Mouse (Mus musculus) neutrophil, adult 5-6 weeks (primary cell): ENCODE data around the gene Ctrc. TPM values are rescaled to one million over a fixed set of nuclear protein-coding genes. Genes with fewer than 3 reads are reported as not detected.
A peak's percentile ranks its signal among the peaks of the same experiment; 100 is the strongest.

Experiments used
- ATAC-seq: fragments of 151-379, 151-347 bp; 2 replicates; pipeline ENCODE4 v1.8.0; 2017; ENCODE audit warnings: mild to moderate bottlenecking, moderate TSS enrichment; ENCODE audit not compliant: insufficient number of reproducible peaks, poor library complexity, low FRiP score, severe bottlenecking; ENCODE audit errors: extremely low read depth
- total RNA-seq: library from RNA; stranded (forward); fragments of 200-1000 nt; gene quantifications from 2 replicates; pipeline ENCODE4 v1.2.3, GENCODE M21; 2017

Ctrc gene
- total RNA-seq, 1 experiment from 2014 or later: not detected

DNA sequence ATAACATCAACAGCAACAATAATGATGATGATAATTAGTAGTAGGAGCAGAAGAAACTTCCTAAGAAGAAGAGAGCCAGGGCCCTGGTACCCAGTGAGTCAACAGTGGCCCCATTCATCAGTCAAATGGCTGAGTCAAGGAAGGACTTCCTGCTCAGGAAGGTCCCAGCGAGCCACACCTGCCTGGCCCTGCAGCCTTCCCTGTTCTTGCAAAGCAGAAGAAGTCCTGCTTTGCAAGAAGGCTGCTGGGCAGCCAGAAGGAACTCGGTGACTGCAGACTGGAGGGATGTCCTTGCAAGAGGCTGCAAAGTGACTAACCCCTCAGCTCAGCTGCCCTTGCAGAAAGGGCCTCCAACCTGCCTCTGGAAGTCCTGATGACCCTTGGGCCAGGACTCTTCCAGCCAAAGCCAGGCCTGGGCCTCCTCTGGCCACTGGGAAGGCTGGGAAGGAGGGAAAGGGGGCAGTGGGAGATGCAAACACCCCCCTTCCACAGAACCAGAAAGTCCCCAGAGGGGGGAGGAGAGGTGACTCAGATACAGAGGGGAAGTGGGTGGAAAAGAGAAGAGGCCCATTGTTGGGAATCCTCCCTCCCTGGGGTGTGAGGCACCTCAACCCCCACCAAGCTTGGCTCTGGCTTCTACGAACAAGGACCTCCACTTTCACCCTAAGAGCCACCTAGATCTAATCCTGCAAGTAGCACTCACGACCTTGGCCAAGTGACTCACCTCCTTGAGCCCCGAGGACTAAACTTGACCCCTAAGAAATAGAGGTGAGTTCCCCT is 23.5 kb upstream of the Ctrc start:
- ATAC-seq: no peak; the same call in 1 of the 2 replicates

GRCm38 (mm10) chr4:141868051-141868450 is 21.9 kb upstream of the Ctrc start:
- ATAC-seq: no peak

GRCm38 (mm10) chr4:141867498-141867897 is 21.3 kb upstream of the Ctrc start:
- no peak for ATAC-seq

GRCm38 (mm10) chr4:141866933-141867490 is 20.9 kb upstream of the Ctrc start:
- ATAC-seq: no peak

DNA sequence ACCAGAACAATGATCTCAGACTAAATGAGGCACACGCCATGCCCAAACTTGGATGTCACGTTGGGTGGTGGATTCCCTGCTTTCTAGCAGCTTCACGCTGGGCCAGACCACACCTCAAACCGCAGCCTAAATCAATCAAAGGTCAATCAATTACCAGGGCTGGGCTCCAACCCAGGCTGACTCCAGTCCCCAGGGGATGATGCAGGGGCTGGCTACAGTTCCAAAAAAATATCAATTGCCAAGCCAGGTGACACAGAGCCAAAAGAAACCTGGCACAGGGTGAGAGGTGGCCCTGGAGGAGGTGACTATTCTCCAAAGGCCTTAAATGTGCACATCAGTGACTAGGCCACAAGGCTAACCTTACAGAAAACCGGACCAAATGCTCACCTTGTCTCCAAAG is 19.4 kb upstream of the Ctrc start:
- ATAC-seq: no peak

- ATAC-seq: no peak
Measured at GRCm38 (mm10) chr4:141865006-141865405, 18.8 kb upstream of the Ctrc start.

- ATAC-seq: no peak
Measured at GRCm38 (mm10) chr4:141864506-141864905, 18.3 kb upstream of the Ctrc start.

DNA sequence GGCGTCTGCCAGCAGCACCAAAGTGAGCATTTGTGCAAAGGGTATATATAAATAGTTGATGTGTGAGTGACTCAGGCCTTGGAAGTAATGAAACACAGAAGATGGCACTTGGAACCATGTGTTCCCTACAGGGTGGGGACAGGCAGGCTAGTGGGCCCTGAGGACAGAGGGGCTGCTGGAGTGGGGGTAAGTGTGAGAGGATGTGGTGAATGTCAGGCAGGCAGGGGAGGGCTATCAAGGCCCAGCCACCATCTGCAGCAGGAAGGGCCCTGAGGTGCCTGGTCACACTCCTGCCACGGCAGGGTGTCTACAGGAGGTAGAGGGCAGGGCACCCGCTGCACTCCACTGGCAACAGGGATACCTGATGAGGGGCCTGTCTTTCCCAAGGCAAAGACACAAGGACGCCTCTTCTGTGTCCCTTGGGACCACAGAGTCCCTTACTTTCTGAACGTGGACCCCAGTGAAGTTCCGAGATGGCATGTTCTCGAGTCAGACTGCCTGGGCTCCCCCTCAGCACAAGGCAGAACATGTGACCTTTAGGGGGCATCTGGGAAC is 17.6 kb upstream of the Ctrc start:
- ATAC-seq: no peak

DNA sequence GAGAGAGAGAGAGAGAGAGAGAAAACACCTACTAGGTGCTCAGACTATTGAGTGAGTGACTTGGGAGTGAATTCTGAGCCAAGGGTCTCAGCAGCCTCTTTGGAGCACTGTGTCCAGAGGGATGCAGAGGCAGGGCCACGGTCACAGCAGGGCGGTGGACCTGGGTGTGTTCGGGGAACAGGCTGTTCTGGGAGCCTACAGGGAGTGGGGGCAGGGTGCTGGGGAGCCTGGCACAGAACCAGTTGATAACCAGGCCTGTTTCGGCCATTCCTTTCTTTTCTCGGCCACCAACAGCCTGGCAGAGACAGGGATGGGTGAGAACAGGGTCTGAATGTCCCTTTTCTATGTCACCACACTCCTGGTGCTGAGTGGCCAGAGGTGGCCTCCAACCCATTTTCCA is 16.7 kb upstream of the Ctrc start:
- no peak for ATAC-seq

DNA sequence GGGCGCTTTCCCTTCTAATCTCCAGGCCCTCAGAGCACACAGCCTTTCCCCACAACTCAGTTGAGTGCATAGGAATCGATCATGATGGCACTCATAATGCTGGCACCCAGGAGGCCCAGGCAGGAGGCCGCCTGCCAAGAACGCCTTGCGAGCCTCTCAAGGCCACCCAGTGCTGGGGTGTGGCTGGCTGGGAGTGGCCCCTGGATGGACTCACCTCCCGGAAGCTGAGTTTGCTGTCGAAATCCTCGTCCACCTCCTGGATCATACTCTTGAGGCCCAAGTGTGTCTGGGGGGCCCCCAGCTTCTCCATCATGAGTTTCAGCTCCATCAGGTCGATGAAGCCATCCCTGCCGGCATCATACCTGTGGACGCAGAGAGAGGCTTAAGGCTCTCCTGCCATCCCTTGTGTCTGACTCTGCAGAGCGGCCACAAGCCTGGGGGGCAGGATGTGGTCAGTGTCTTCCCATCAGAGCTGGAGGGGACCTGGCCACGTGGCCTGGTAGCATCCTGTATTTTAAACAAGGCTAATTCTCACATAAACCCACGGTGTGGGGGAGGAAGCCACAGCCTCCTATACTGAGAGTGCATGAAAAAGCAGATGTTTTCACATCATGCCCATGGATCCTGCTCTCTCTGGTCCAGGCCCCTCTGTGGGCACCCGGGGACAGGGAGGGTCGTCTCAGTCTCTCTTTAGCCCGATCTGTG is 15.6 kb upstream of the Ctrc start:
- no peak for ATAC-seq

DNA sequence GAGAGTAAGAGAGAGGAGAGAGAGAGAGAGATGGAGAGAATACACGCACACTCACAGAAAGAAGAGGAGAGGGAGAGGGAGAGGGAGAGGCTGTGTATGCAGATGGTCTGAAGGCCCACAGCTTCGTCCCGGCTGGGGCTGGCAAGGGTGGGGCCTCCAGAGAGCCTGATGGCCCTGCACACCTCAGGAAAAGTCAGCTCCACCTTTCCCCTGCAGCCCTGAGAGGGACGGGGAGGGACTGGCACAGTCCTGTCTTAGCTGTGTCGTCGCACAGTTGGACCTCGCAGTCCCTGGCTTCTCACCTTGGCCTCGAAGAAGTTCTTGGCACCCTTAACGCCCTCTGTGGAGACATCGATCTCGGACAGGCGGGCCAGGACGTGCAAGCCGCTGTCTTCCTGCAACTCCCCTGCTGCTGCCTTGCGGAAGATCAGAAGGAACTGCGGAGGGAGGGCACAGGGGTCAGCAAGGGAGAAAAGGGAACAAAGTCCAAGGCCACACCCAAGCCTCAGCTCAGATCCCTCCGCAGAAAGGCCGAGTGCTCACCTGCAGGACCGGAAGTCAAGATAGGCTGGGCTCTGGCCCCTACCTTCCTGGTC is 14.2 kb upstream of the Ctrc start:
- ATAC-seq: no peak

- ATAC-seq: no peak
Measured at GRCm38 (mm10) chr4:141859351-141859750, 13.2 kb upstream of the Ctrc start.

DNA sequence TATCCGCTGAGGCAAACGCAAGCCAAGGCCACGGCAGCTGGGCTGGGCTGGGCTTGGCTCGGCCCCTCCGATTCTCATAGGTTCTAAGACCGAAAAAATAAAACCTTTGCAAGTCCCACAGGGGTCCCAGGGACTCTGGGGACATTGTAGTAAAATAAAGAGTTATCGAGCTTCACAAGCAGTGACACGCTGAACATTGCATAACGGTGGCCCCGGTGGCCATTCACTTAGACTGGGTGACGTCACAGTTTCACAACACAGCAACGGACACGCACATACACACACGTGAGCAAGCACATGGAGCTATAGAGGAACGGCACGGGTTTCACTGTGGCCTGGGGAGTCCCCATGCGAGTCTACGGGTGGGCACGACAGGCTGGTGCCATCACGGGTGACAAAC is 12.3 kb upstream of the Ctrc start:
- ATAC-seq: no peak

- peak; percentile 66 for ATAC-seq
Measured at GRCm38 (mm10) chr4:141857422-141857930, 11.3 kb upstream of the Ctrc start.

DNA sequence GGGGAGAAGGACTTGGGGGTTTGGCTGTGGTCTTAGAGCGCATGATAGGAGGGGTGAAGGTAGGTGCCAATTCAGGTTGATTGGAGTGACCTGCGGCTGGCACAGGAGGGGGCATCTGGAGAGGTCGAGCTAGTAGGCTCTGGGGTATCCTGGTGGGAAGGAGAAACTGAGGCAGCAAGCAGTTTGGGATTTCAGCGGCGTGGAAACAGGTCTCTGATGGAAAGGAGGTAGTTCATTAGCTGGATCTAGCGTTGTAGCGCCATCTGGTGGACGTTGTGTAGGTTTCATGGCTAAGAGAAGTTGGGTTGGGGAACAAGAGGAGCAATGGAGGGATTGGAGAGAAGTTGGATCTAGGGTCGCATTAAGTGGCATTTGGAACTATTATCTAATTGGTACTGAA is 7.3 kb upstream of the Ctrc start:
- ATAC-seq: no peak

GRCm38 (mm10) chr4:141834536-141835095 is 11.5 kb downstream of the Ctrc start:
- ATAC-seq: no peak

DNA sequence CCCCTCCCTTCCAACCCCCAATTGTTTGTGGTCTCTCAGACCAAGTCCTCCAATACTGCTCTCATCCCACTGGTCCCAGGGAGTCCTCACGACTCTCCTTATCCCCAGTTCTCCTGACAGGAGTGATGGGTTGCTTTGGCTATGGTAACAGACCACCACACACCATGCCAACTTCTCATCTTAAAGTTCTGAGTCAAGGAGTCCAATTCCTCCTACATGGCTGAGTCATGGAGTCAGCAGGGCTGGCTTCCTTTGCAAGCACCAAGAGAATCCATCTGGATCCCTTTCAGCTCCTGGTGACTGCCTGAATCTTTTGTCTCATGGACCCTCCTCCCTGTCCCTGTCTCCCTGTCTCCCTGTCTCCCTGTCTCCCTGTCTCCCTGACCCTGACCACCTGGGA is 12.2 kb downstream of the Ctrc start:
- no peak for ATAC-seq

DNA sequence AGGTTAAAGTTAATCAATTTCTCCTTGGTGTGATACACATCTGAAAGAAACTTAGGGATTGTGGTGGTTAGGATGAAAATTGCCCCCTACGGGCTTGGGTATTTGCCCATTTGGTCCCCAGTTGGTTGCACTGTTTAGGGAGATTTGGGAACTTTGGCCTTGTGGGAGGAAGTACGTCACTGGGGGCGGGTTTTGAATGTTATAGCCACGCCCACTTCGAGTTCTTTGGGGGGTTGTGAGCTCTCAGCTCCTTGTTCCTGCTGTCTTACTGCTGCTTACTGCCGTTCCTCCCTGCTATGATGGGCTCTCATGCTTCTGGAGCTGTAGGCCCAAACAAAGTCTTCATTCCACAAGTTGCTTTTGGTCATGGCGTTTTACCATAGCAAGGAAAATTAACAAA is 14.8 kb downstream of the Ctrc start:
- no peak for ATAC-seq

DNA sequence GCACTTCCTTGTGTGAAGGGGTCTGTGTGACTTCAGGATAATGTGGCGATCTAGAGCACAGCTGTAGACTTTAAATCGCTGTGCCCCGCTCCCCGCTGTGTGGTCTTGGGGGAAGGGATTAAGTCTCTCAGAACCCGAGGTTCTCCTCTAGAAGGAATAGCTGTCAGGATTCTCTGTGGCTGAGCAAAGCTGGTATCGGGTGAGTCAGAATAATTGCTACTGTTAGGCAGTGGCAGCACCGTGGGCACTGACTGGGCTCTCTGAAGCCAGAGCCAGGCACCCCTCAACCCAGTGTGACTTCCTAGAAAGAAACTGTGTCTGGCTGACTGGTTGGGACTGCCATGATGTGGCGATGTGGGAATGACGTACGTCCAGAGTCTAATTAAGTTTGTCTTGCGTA is 15.8 kb downstream of the Ctrc start:
- ATAC-seq: no peak
